Mouse (Mus musculus) intestine, embryonic 15.5 days (tissue): ENCODE data around the gene Nop9. TPM values are rescaled to one million over a fixed set of nuclear protein-coding genes. Genes with fewer than 3 reads are reported as not detected.

Source experiments
- ATAC-seq: fragments of 200-750 bp; cut with Nextera tagmentation; 2 replicates; pipeline ENCODE4 v1.8.0; 2017; ENCODE audit warnings: moderate TSS enrichment, moderate library complexity
- H3K27ac ChIP-seq: fragments of 300-500 bp; sonication (generic); 2 replicates; pipeline ENCODE4 v1.5.1; 2015; ENCODE audit warnings: mild to moderate bottlenecking, inconsistent platforms
- H3K27me3 ChIP-seq: fragments of 300-500 bp; sonication (generic); replicated peaks from 2 replicates; pipeline ENCODE4 v1.6.1; 2015; ENCODE audit warnings: inconsistent platforms
- H3K36me3 ChIP-seq: fragments of 300-500 bp; sonication (generic); 2 replicates; pipeline ENCODE4 v1.6.1; 2015; ENCODE audit warnings: inconsistent platforms
- H3K4me1 ChIP-seq: fragments of 300-500 bp; sonication (generic); replicated peaks from 2 replicates; pipeline ENCODE4 v1.6.1; 2015; ENCODE audit warnings: inconsistent platforms
- H3K4me2 ChIP-seq: fragments of 300-500 bp; sonication (generic); replicated peaks from 2 replicates; pipeline ENCODE4 v1.6.1; 2015; ENCODE audit warnings: mild to moderate bottlenecking, inconsistent platforms
- H3K4me3 ChIP-seq: fragments of 300-500 bp; sonication (generic); replicated peaks from 2 replicates; pipeline ENCODE4 v1.5.1; 2015; ENCODE audit warnings: inconsistent platforms
- H3K9ac ChIP-seq: fragments of 300-500 bp; sonication (generic); 2 replicates; pipeline ENCODE4 v1.6.1; 2015; ENCODE audit warnings: inconsistent platforms
- H3K9me3 ChIP-seq: fragments of 300-500 bp; sonication (generic); 2 replicates; pipeline ENCODE4 v1.6.1; 2016; ENCODE audit warnings: inconsistent platforms
- WGBS: fragments of 180-500 bp; shearing (Covaris S2); methylation state at CpG from one replicate; pipeline ENCODE4 v1.1.7; 2015; 5-methylcytosine and 5-hydroxymethylcytosine counted together
- polyA plus RNA-seq: library from polyadenylated mRNA; unstranded; fragments of >200 nt; fragmentation: Nextera tagmentation; extraction: Ambion mirVana; gene quantifications from 2 replicates; pipeline ENCODE4 v1.2.1, GENCODE M21; 2015

Gene Nop9
- polyA plus RNA-seq, 1 experiment from 2014 or later, result 35.6 TPM

GRCm38 (mm10) chr14:55716884-55717283 lies 28.6 kb upstream of the Nop9 start:
- 74% methylated on average over 8 of the region's 8 CpGs for WGBS
- no peak for ATAC-seq

DNA sequence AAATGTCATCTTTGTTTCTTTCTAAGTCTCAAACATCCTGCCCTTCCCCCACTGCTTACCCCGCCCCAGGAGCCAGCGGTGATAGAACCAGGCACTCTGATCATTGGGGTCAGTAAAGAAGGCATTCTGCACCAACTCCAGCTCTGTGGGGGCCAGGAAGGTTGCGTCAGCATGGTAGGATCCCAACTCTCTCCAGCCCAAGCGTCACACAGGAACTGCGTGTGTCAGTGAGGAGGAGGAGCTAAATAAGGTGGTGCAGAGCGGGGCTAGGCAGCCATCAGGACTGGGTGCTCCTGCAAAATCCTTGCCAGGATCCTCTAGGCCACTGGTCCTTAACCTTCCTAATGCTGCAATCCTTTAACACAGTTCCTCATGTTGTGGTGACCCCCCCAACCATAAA lies 25.8 kb upstream of the Nop9 start:
- ATAC-seq, result no peak
- WGBS, result 84% methylated on average over 6 of the region's 6 CpGs
- peaks cover 4% of the 10 kb centered on the region; the same call in 1 of the 2 replicates for H3K36me3 ChIP-seq

More at GRCm38 (mm10) chr14:55716884-55717283, 28.6 kb upstream of the Nop9 start:
- H3K27ac ChIP-seq, result no peak overlapping the region
- H3K27me3 ChIP-seq, result peaks cover 4% of the 10 kb centered on the region; the same call in 1 of the 2 replicates
- H3K9me3 ChIP-seq, result no peaks in the 10 kb centered on the region
- H3K9ac ChIP-seq, result no peak overlapping the region
- no peak overlapping the region for H3K4me3 ChIP-seq
- H3K36me3 ChIP-seq, result peaks cover 4% of the 10 kb centered on the region; the same call in 1 of the 2 replicates
- peaks cover 20% of the 10 kb centered on the region for H3K4me1 ChIP-seq
- no peak overlapping the region for H3K4me2 ChIP-seq

GRCm38 (mm10) chr14:55720666-55721065 lies 24.8 kb upstream of the Nop9 start:
- Histone ChIP-seq H3K4me1 (0 out of 2 replicates have a peak, but pooled peaks cover 7% of the 10 kb centered on the region), H3K36me3 (peaks cover 4% of the 10 kb centered on the region; the same call in 1 of the 2 replicates), H3K27me3 (no peaks in the 10 kb centered on the region), H3K4me2 (peak overlapping the region; percentile 89; the same call in 1 of the 2 replicates), H3K9me3 (no peaks in the 10 kb centered on the region), H3K27ac (no peak overlapping the region), H3K9ac (no peak overlapping the region), H3K4me3 (no peak overlapping the region)
- 92% methylated on average over 12 of the region's 12 CpGs for WGBS
- no peak for ATAC-seq

More for the DNA sequence above, 25.8 kb upstream of the Nop9 start:
- Histone ChIP-seq H3K4me3 (no peak overlapping the region), H3K4me2 (no peak overlapping the region), H3K27me3 (no peaks in the 10 kb centered on the region), H3K27ac (no peak overlapping the region), H3K9me3 (no peaks in the 10 kb centered on the region), H3K4me1 (0 out of 2 replicates have a peak, but pooled peaks cover 7% of the 10 kb centered on the region), H3K9ac (no peak overlapping the region)

DNA sequence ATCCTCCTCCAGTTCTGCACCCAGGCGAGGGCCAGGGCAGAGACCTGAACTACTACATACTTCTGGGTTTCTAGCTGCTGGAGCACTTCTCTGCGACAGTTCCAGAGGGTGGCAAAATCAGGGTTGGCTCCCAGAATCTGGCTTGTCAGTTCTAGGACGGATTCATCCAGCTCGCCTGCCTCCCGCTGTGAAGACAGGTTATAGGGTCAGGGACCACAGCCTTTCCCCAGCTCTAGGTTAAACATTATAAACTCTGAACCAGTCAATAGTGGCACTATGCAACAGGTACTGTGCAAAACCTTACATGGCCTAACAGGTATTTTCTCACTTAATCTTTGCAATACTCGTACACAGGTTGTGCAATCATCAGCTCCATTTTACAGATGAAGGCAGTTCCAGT lies 24.4 kb upstream of the Nop9 start:
- Histone ChIP-seq H3K4me3 (peak overlapping the region; percentile 91), H3K4me1 (0 out of 2 replicates have a peak, but pooled peaks cover 7% of the 10 kb centered on the region), H3K27me3 (no peaks in the 10 kb centered on the region), H3K4me2 (peak overlapping the region; percentile 89), H3K27ac (no peak overlapping the region), H3K9ac (peak overlapping the region; percentile 81; the same call in 1 of the 2 replicates), H3K36me3 (peaks cover 4% of the 10 kb centered on the region; the same call in 1 of the 2 replicates), H3K9me3 (no peaks in the 10 kb centered on the region)
- 71% methylated on average over 6 of the region's 6 CpGs for WGBS
- no peak for ATAC-seq

GRCm38 (mm10) chr14:55721700-55722437 lies 23.6 kb upstream of the Nop9 start, which contains the start of gene Rabggta:
Gene Rabggta (minus strand): TSS chr14:55722263.
- Histone ChIP-seq H3K27ac (peak within 1 kb of the TSS; percentile 93), H3K27me3 (no peaks in the 10 kb centered on the region), H3K4me3 (peak within 1 kb of the TSS; percentile 91), H3K9me3 (no peaks in the 10 kb centered on the region), H3K4me1 (0 out of 2 replicates have a peak, but pooled peaks cover 7% of the 10 kb centered on the region), H3K4me2 (peak within 1 kb of the TSS; percentile 89), H3K36me3 (peaks cover 4% of the 10 kb centered on the region; the same call in 1 of the 2 replicates), H3K9ac (peak within 1 kb of the TSS; percentile 81)
- peak; percentile 98 for ATAC-seq
- WGBS, result under 1% methylated on average over 50 of the region's 50 CpGs

GRCm38 (mm10) chr14:55722438-55722945 lies 23.0 kb upstream of the Nop9 start:
- no peak overlapping the region; the same call in 1 of the 2 replicates for H3K27ac ChIP-seq
- peak overlapping the region; percentile 89 for H3K4me2 ChIP-seq
- H3K4me3 ChIP-seq, result peak overlapping the region; percentile 91
- H3K36me3 ChIP-seq, result peaks cover 4% of the 10 kb centered on the region; the same call in 1 of the 2 replicates
- H3K9me3 ChIP-seq, result no peaks in the 10 kb centered on the region
- WGBS, result 50% methylated on average over 8 of the region's 8 CpGs
- H3K9ac ChIP-seq, result peak overlapping the region; percentile 81; the same call in 1 of the 2 replicates
- H3K4me1 ChIP-seq, result 0 out of 2 replicates have a peak, but pooled peaks cover 7% of the 10 kb centered on the region
- no peaks in the 10 kb centered on the region for H3K27me3 ChIP-seq
- no peak; the same call in 1 of the 2 replicates for ATAC-seq

DNA sequence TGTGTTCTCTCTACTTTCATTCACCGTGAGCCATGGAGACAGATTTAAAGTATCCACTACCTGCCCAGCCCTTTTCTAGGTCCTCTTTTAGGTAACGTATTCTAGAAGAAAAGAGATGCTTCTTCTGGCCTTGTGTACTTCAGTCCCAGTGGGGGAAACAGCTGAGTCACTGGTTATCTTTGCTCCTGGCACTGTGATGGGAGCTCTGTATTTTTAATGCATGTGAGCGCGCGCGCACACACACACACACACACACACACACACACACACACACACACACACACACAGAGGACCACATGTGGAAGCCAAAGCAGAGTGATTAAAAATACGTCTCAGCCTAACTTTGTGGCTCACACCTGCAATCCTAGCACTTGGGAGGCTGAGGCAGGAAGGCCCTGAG lies 22.1 kb upstream of the Nop9 start:
- H3K4me3 ChIP-seq, result no peak overlapping the region
- H3K9ac ChIP-seq, result no peak overlapping the region
- no peak overlapping the region for H3K27ac ChIP-seq
- 89% methylated on average over 7 of the region's 7 CpGs for WGBS
- ATAC-seq, result no peak
- no peak overlapping the region for H3K4me2 ChIP-seq
- no peaks in the 10 kb centered on the region for H3K27me3 ChIP-seq
- H3K36me3 ChIP-seq, result peaks cover under 1% of the 10 kb centered on the region; the same call in 1 of the 2 replicates
- H3K4me1 ChIP-seq, result 0 out of 2 replicates have a peak, but pooled peaks cover 7% of the 10 kb centered on the region
- H3K9me3 ChIP-seq, result no peaks in the 10 kb centered on the region

- H3K9ac ChIP-seq, result no peak overlapping the region
- H3K36me3 ChIP-seq, result no peaks in the 10 kb centered on the region; the same call in 1 of the 2 replicates
- no peak overlapping the region for H3K4me3 ChIP-seq
- H3K9me3 ChIP-seq, result no peaks in the 10 kb centered on the region
- H3K27me3 ChIP-seq, result no peaks in the 10 kb centered on the region
- 0 out of 2 replicates have a peak, but pooled peaks cover 7% of the 10 kb centered on the region for H3K4me1 ChIP-seq
- no peak for ATAC-seq
- WGBS, result 58% methylated on average over 8 of the region's 8 CpGs
- H3K27ac ChIP-seq, result no peak overlapping the region
- no peak overlapping the region for H3K4me2 ChIP-seq
Measured at GRCm38 (mm10) chr14:55724411-55724871, 21.1 kb upstream of the Nop9 start.

DNA sequence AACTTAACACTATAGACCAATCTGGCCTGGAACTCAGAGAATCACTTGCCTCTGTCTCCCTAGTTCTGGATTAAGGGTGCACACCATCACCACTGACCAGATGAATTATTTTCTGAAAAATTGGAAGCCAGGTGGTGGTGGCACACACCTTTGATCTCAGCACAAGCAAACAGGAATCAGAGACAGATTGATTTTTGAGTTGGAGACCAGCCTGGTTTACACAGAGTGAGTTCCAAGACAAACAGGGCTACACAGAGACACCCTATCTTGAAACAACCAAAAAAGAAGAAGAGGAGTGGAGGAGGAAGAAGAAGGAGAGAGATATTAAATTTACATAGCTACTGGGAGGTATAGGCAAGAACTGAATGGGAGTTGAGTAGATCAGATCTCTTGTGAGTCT lies 19.2 kb upstream of the Nop9 start:
- Histone ChIP-seq H3K36me3 (no peaks in the 10 kb centered on the region), H3K27ac (no peak overlapping the region), H3K4me3 (no peak overlapping the region), H3K4me2 (no peak overlapping the region), H3K9me3 (no peaks in the 10 kb centered on the region), H3K9ac (no peak overlapping the region), H3K27me3 (no peaks in the 10 kb centered on the region), H3K4me1 (0 out of 2 replicates have a peak, but pooled peaks cover 2% of the 10 kb centered on the region)
- ATAC-seq, result no peak

DNA sequence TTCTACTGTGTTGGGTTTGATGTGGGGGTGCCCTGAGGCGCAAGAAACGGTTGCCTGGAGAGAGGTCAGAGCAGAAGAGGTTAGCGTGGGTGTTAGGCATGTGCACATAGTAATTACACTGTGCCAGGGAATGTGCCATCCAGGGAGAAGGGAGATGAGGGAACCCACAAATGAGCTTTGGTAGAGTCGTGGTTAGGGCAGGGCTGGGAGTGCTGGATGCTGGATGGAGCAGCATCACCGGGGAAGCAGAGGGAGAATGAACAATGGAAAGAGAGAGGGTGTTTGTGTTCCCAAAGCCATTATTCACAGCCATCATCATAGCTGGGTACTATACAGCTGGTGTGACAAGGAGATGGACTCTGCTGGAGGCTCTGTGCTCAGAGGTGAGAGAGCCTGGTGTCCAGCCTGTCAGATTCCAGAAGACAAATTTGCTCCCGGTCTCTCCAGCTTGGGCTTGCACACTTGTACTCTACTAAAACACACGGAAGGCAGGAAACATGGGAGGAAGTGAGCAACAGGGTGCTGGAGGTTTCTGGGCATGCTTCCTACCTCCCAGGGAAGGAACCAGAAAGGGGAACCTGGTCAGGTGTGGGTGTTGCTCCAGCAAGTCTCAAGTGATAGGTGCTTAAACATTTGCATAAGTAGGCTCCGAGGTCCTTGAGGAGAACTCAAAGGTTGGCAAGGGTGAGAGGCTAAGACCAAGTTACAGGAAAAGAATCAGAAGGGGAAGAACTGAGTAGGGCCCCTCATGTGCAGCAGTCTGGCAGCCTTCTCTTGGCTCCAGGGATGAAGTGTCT lies 17.4 kb upstream of the Nop9 start:
- Histone ChIP-seq H3K27me3 (no peaks in the 10 kb centered on the region), H3K36me3 (no peaks in the 10 kb centered on the region), H3K27ac (no peak overlapping the region), H3K9me3 (no peaks in the 10 kb centered on the region), H3K4me3 (no peak overlapping the region), H3K4me2 (no peak overlapping the region), H3K9ac (no peak overlapping the region), H3K4me1 (no peaks in the 10 kb centered on the region)
- no peak for ATAC-seq
- WGBS, result 59% methylated on average over 8 of the region's 8 CpGs

- no peak overlapping the region for H3K4me2 ChIP-seq
- H3K36me3 ChIP-seq, result no peaks in the 10 kb centered on the region
- H3K4me1 ChIP-seq, result 0 out of 2 replicates have a peak, but pooled peaks cover 9% of the 10 kb centered on the region
- ATAC-seq, result no peak
- H3K9me3 ChIP-seq, result no peaks in the 10 kb centered on the region
- H3K27me3 ChIP-seq, result no peaks in the 10 kb centered on the region
- no peak overlapping the region for H3K4me3 ChIP-seq
- no peak overlapping the region for H3K27ac ChIP-seq
- no peak overlapping the region for H3K9ac ChIP-seq
- WGBS, result 82% methylated on average over 7 of the region's 7 CpGs
Measured at GRCm38 (mm10) chr14:55730116-55730515, 15.4 kb upstream of the Nop9 start.
